Mouse (Mus musculus): ENCODE results near the gene Sike1. TPM values are rescaled to one million over a fixed set of nuclear protein-coding genes. Genes with fewer than 3 reads are reported as not detected.

Sike1 gene
- total RNA-seq (2023) = 106 TPM

DNA sequence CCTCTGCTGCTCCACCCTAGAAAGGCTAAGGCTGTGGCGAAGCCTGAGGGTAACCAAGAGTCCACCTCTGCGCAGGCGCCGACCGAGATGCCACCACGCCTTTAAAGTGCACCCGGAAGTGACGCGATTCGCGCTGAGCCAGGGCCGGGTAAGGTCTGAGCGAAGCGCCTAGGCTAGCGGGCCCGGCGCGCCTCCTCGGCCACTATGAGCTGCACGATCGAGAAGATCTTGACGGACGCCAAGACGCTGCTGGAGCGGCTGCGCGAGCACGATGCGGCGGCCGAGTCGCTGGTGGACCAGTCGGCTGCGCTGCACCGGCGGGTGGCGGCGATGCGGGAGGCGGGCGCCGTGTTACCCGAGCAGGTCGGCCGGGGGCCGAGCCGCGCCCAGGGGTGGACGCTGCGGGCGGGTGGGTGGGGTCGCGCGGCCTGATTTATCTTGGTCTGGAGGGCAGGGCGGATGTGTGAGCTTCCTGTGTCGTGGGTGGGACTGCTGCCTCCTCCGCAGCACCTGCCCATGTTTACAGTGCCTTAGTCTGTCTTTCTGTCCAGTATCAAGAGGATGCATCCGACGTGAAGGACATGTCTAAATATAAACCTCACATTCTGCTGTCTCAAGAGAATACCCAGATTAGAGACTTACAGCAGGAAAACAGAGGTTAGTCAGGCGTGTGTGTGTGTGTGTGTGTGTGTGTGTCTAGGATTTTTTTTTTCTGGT, at the start of gene Sike1:
TSS of gene Sike1 (plus strand) at position 104 of the 717 bp plus-strand sequence.

DNA sequence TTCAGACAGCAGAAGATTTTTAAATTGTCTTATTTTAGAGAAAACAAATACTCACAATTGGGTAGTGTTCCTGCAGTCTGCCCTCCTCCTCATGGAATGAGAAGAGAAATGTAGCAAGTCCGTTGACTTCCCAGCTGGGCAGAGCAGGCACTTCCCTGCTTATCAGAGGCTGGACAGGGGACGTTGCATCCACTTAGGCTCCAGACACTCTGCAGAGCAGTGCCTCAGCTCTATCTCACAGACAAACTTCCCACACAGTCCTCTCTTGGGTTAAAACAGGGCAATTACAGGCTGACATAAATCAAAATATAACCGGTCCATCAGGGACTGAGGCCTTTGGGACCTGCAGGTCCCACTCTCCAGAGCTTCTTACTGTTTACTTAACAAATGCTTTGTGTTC, 31.5 kb upstream of the Sike1 start, which contains the start of gene Nr1h5:
TSS of gene Nr1h5 (minus strand) at position 101 of the 400 bp plus-strand sequence.

DNA sequence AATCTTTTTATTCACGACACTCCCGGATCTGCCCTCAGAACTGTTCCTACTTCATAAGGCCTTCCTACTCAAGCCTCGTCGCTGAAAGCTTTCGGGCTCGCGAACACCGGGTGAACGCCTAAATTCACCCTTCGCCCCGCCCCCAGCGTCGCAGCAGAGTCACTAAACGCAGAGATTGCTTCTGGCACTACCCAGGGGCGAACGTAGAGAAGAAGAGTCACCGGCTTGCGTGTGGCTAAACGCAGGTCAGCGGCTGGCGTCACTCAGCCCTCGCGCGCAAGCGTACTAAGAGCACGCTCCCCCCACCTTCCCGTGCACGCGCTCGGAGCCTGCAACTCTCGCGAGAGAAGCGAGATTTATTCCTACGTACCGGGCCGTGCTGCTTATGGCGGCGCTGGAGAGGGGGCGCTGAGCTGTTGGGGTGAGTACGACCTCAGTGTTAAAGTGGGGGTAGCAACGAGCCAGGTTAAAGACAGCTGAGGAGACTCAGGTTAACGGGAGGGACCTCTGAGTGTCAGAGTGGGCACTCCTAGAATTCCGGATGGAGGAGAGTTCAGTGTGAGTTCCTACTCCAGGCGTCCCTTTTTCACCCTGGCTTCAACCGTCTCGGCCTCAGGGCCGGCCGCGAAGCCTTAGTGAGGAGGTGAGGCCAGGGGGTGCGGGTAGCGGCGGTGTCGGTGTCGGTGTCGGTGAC, 24.9 kb downstream of the Sike1 start, which contains the start of gene Csde1:
TSS of gene Csde1 (plus strand) at position 178 of the 694 bp plus-strand sequence.

Other genes starting within 250 kb of the Sike1 start
- not detected for gene Tshb, start 213.0 kb upstream of the Sike1 start, total RNA-seq (2023)
- gene Sycp1, start 59.6 kb upstream of the Sike1 start, total RNA-seq (2023) = 0.29 TPM
- not detected for gene Nr1h5, start 31.6 kb upstream of the Sike1 start, total RNA-seq (2023)
- 608 TPM for gene Csde1, start 24.7 kb downstream of the Sike1 start, total RNA-seq (2023)
- 84.8 TPM for gene Nras, start 62.6 kb downstream of the Sike1 start, total RNA-seq (2023)
- gene Ampd1, start 78.3 kb downstream of the Sike1 start, total RNA-seq (2023) = 15.7 TPM
- gene Dennd2c, start 106.9 kb downstream of the Sike1 start, total RNA-seq (2023) = 2.2 TPM
- 91.9 TPM for gene Bcas2, start 175.9 kb downstream of the Sike1 start, total RNA-seq (2023)